Mouse (Mus musculus): Measurements from ENCODE around the gene Ubqln4. TPM values are rescaled to one million over a fixed set of nuclear protein-coding genes. Genes with fewer than 3 reads are reported as not detected.

The Ubqln4 gene
- 64.9 and 68.5 TPM in 2 replicates for polyA plus RNA-seq (2014; fragmentation: Nextera tagmentation; extraction: Ambion mirVana)

- Histone ChIP-seq H3K27me3 (ENCODE audit: insufficient read depth, low read length) (no peaks in the 10 kb centered on the region), H3K27ac (ENCODE audit: low read depth) (peak within 1 kb of the TSS; percentile 99), H3K9me3 (ENCODE audit: low read depth, low read length) (no peaks in the 10 kb centered on the region), H3K4me3 (ENCODE audit: low read depth, low read length) (peak within 1 kb of the TSS; percentile 91), H3K36me3 (ENCODE audit: insufficient read depth) (peaks cover 32% of the 10 kb centered on the region), H3K4me1 (ENCODE audit: insufficient read depth) (0 out of 2 replicates have a peak, but pooled peaks cover 7% of the 10 kb centered on the region), H3K4me2 (peak within 1 kb of the TSS; percentile 92), H3K9ac (peak within 1 kb of the TSS; percentile 88)
- DNase-seq, result peak; percentile 93
- WGBS, result under 1% methylated on average over 30 of the region's 37 CpGs
- TF ChIP-seq CTCF (IDR thresholded peaks at IDR 0.05; ENCODE audit: low read depth), result peak; percentile 63
- ATAC-seq (ENCODE audit: insufficient read depth), result peak; percentile 92
Measured at GRCm38 (mm10) chr3:88553525-88553879, at the start of gene Ubqln4. Gene Ubqln4 (plus strand): TSS chr3:88553758.

GRCm38 (mm10) chr3:88503881-88504746, 49.4 kb upstream of the Ubqln4 start:
- WGBS, result 48% methylated on average over 8 of the region's 8 CpGs

GRCm38 (mm10) chr3:88505081-88505480, 48.5 kb upstream of the Ubqln4 start:
- Histone ChIP-seq H3K9me3 (ENCODE audit: low read depth, low read length) (no peaks in the 10 kb centered on the region), H3K4me1 (ENCODE audit: insufficient read depth) (peaks cover 13% of the 10 kb centered on the region; the same call in 1 of the 2 replicates), H3K36me3 (ENCODE audit: insufficient read depth) (no peaks in the 10 kb centered on the region), H3K9ac (no peak overlapping the region), H3K27ac (ENCODE audit: low read depth) (no peak overlapping the region), H3K27me3 (ENCODE audit: insufficient read depth, low read length) (no peaks in the 10 kb centered on the region), H3K4me2 (no peak overlapping the region), H3K4me3 (ENCODE audit: low read depth, low read length) (no peak overlapping the region)
- 68% methylated on average over 6 of the region's 6 CpGs for WGBS
- DNase-seq (no peak), ATAC-seq (ENCODE audit: insufficient read depth) (no peak)
- no peak for TF ChIP-seq CTCF (IDR thresholded peaks at IDR 0.05; ENCODE audit: low read depth)

More at GRCm38 (mm10) chr3:88503881-88504746, 49.4 kb upstream of the Ubqln4 start:
- no peaks in the 10 kb centered on the region for H3K27me3 ChIP-seq (ENCODE audit: insufficient read depth, low read length)
- ATAC-seq (ENCODE audit: insufficient read depth) (no peak), DNase-seq (no peak)
- TF ChIP-seq CTCF (IDR thresholded peaks at IDR 0.05; ENCODE audit: low read depth), result no peak
- no peak overlapping the region for H3K9ac ChIP-seq
- H3K4me1 ChIP-seq (ENCODE audit: insufficient read depth), result peaks cover 9% of the 10 kb centered on the region; the same call in 1 of the 2 replicates
- H3K4me3 ChIP-seq (ENCODE audit: low read depth, low read length), result no peak overlapping the region
- peak overlapping the region; percentile 100; the same call in 1 of the 2 replicates for H3K4me2 ChIP-seq
- H3K27ac ChIP-seq (ENCODE audit: low read depth), result peak overlapping the region; percentile 82; the same call in 1 of the 2 replicates
- H3K9me3 ChIP-seq (ENCODE audit: low read depth, low read length), result no peaks in the 10 kb centered on the region
- no peaks in the 10 kb centered on the region for H3K36me3 ChIP-seq (ENCODE audit: insufficient read depth)

GRCm38 (mm10) chr3:88505765-88506164, 47.8 kb upstream of the Ubqln4 start:
- TF ChIP-seq CTCF (IDR thresholded peaks at IDR 0.05; ENCODE audit: low read depth), result no peak
- no peak for DNase-seq
- no peak overlapping the region for H3K4me2 ChIP-seq

GRCm38 (mm10) chr3:88509250-88509649, 44.3 kb upstream of the Ubqln4 start:
- ATAC-seq (ENCODE audit: insufficient read depth) (0 out of 2 replicates have a peak, but pooled peaks have one; percentile 0), DNase-seq (no peak)
- 57% methylated on average over 3 of the region's 3 CpGs for WGBS
- Histone ChIP-seq H3K27me3 (ENCODE audit: insufficient read depth, low read length) (no peaks in the 10 kb centered on the region), H3K36me3 (ENCODE audit: insufficient read depth) (no peaks in the 10 kb centered on the region), H3K9ac (peak overlapping the region; percentile 40; the same call in 1 of the 2 replicates), H3K4me2 (peak overlapping the region; percentile 63), H3K27ac (ENCODE audit: low read depth) (peak overlapping the region; percentile 82), H3K4me3 (ENCODE audit: low read depth, low read length) (peak overlapping the region; percentile 32), H3K9me3 (ENCODE audit: low read depth, low read length) (no peaks in the 10 kb centered on the region), H3K4me1 (ENCODE audit: insufficient read depth) (peaks cover 18% of the 10 kb centered on the region)
- TF ChIP-seq CTCF (IDR thresholded peaks at IDR 0.05; ENCODE audit: low read depth), result no peak

More at GRCm38 (mm10) chr3:88505765-88506164, 47.8 kb upstream of the Ubqln4 start:
- Histone ChIP-seq H3K9ac (no peak overlapping the region), H3K27ac (ENCODE audit: low read depth) (no peak overlapping the region), H3K27me3 (ENCODE audit: insufficient read depth, low read length) (no peaks in the 10 kb centered on the region), H3K9me3 (ENCODE audit: low read depth, low read length) (no peaks in the 10 kb centered on the region), H3K4me1 (ENCODE audit: insufficient read depth) (peaks cover 15% of the 10 kb centered on the region), H3K4me3 (ENCODE audit: low read depth, low read length) (no peak overlapping the region), H3K36me3 (ENCODE audit: insufficient read depth) (no peaks in the 10 kb centered on the region)
- no peak for ATAC-seq (ENCODE audit: insufficient read depth)
- WGBS, result 39% methylated on average over 7 of the region's 7 CpGs

GRCm38 (mm10) chr3:88509692-88510420, 43.7 kb upstream of the Ubqln4 start, which contains the start of gene Lmna:
Gene Lmna (minus strand): TSS chr3:88509956.
- WGBS, result 2% methylated on average over 31 of the region's 31 CpGs
- peak; percentile 98 for ATAC-seq (ENCODE audit: insufficient read depth)
- H3K27me3 ChIP-seq (ENCODE audit: insufficient read depth, low read length), result no peaks in the 10 kb centered on the region
- H3K9ac ChIP-seq, result peak within 1 kb of the TSS; percentile 40
- H3K27ac ChIP-seq (ENCODE audit: low read depth), result peak within 1 kb of the TSS; percentile 82
- no peaks in the 10 kb centered on the region for H3K36me3 ChIP-seq (ENCODE audit: insufficient read depth)
- H3K9me3 ChIP-seq (ENCODE audit: low read depth, low read length), result no peaks in the 10 kb centered on the region
- peak; percentile 94 for DNase-seq
- TF ChIP-seq CTCF (IDR thresholded peaks at IDR 0.05; ENCODE audit: low read depth), result peak; percentile 52
- peaks cover 24% of the 10 kb centered on the region for H3K4me1 ChIP-seq (ENCODE audit: insufficient read depth)
- peak within 1 kb of the TSS; percentile 32 for H3K4me3 ChIP-seq (ENCODE audit: low read depth, low read length)
- peak within 1 kb of the TSS; percentile 63 for H3K4me2 ChIP-seq

Data from lung, embryonic 14.5 days (tissue).